Mouse (Mus musculus): ENCODE measurements around the gene Sh3pxd2a.

The Sh3pxd2a gene

GRCm38 (mm10) chr19:47339165-47339564 is 125.0 kb downstream of the Sh3pxd2a start:
- DNase-seq (ENCODE audit: low read depth, low spot score) = peak; percentile 47

- DNase-seq (ENCODE audit: low read depth, low spot score) = no peak
These were observed 125.6 kb downstream of the Sh3pxd2a start for GRCm38 (mm10) chr19:47338396-47339164.

- peak; percentile 63 for DNase-seq (ENCODE audit: low read depth, low spot score)
These were observed 126.5 kb downstream of the Sh3pxd2a start for GRCm38 (mm10) chr19:47337743-47338142.

GRCm38 (mm10) chr19:47337191-47337590 is 127.0 kb downstream of the Sh3pxd2a start:
- no peak for DNase-seq (ENCODE audit: low read depth, low spot score)

- DNase-seq (ENCODE audit: low read depth, low spot score) = no peak
These were observed 128.9 kb downstream of the Sh3pxd2a start for GRCm38 (mm10) chr19:47335262-47335661.

- no peak for DNase-seq (ENCODE audit: low read depth, low spot score)
These were observed 129.5 kb downstream of the Sh3pxd2a start for GRCm38 (mm10) chr19:47334713-47335112.

GRCm38 (mm10) chr19:47330743-47331227 is 133.4 kb downstream of the Sh3pxd2a start:
- peak; percentile 55 for DNase-seq (ENCODE audit: low read depth, low spot score)

GRCm38 (mm10) chr19:47329102-47329501 is 135.1 kb downstream of the Sh3pxd2a start:
- no peak for DNase-seq (ENCODE audit: low read depth, low spot score)

- peak; percentile 57 for DNase-seq (ENCODE audit: low read depth, low spot score)
These were observed 136.0 kb downstream of the Sh3pxd2a start for GRCm38 (mm10) chr19:47327896-47328882.

GRCm38 (mm10) chr19:47325881-47326280 is 138.3 kb downstream of the Sh3pxd2a start:
- no peak for DNase-seq (ENCODE audit: low read depth, low spot score)

GRCm38 (mm10) chr19:47323096-47323849 is 140.9 kb downstream of the Sh3pxd2a start:
- no peak for DNase-seq (ENCODE audit: low read depth, low spot score)

GRCm38 (mm10) chr19:47320331-47320668 is 143.9 kb downstream of the Sh3pxd2a start:
- DNase-seq (ENCODE audit: low read depth, low spot score) = no peak

GRCm38 (mm10) chr19:47319521-47320330 is 144.5 kb downstream of the Sh3pxd2a start:
- no peak for DNase-seq (ENCODE audit: low read depth, low spot score)

GRCm38 (mm10) chr19:47319061-47319460 is 145.1 kb downstream of the Sh3pxd2a start:
- DNase-seq (ENCODE audit: low read depth, low spot score) = no peak

GRCm38 (mm10) chr19:47317063-47317938 is 146.9 kb downstream of the Sh3pxd2a start:
- DNase-seq (ENCODE audit: low read depth, low spot score) = no peak

GRCm38 (mm10) chr19:47316288-47317062 is 147.7 kb downstream of the Sh3pxd2a start:
- DNase-seq (ENCODE audit: low read depth, low spot score) = no peak

- DNase-seq (ENCODE audit: low read depth, low spot score) = no peak
These were observed 148.3 kb downstream of the Sh3pxd2a start for GRCm38 (mm10) chr19:47315917-47316265.

GRCm38 (mm10) chr19:47315091-47315916 is 148.9 kb downstream of the Sh3pxd2a start:
- no peak for DNase-seq (ENCODE audit: low read depth, low spot score)
